Mouse (Mus musculus) cerebellum, adult 11 months (tissue): ENCODE measurements around the gene Pgm1.

Experiments used
- DNase-seq: peaks from one replicate; pipeline ENCODE4 v3.0.0; 2022

Gene Pgm1

GRCm38 (mm10) chr4:99958084-99958815 lies 29.0 kb downstream of the Pgm1 start:
- no peak for DNase-seq

GRCm38 (mm10) chr4:99959308-99959707 lies 30.1 kb downstream of the Pgm1 start:
- no peak for DNase-seq

DNA sequence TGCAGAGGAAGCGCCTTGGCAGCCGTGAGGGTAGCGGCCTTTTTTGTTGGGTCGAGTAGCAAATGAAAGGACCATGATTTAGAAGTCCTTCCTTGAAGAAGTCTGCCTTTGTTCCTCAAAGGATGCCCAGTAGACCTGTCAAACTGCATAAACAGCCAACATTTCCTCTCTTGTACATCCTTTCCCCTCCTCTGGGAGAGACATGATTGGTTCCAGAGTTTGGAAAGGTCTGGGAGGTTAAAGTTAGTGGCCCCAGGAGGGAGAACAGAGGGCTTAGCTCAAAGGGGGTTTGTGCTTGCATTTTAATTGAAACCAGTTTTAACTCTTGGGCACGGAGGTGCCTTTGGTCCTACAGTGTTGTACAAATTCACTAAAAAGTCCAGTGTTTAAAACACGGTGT lies 37.3 kb downstream of the Pgm1 start:
- no peak for DNase-seq

GRCm38 (mm10) chr4:99969328-99969727 lies 40.1 kb downstream of the Pgm1 start:
- DNase-seq, result no peak

DNA sequence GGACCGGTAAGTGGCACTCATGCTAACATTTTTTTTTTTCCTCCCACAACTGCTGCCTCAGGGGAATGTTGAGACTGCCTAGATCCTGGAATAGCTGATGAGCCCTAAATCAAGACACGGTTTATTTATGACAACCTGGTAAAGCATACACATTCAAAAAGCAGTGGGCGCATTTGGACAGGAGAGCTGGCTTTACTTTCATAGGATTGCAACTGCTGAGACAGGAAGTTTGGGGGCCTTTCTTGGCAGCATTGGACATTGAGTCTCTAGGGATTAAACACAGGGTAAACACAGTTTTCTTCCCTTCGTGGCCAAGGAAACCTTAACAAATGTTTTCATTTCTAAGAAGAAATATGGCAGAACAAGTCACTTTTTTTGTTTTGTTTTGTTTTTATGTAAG lies 40.9 kb downstream of the Pgm1 start:
- DNase-seq, result no peak

GRCm38 (mm10) chr4:99972886-99973285 lies 43.7 kb downstream of the Pgm1 start:
- no peak for DNase-seq

GRCm38 (mm10) chr4:99973931-99974330 lies 44.7 kb downstream of the Pgm1 start:
- DNase-seq, result peak; percentile 3

DNA sequence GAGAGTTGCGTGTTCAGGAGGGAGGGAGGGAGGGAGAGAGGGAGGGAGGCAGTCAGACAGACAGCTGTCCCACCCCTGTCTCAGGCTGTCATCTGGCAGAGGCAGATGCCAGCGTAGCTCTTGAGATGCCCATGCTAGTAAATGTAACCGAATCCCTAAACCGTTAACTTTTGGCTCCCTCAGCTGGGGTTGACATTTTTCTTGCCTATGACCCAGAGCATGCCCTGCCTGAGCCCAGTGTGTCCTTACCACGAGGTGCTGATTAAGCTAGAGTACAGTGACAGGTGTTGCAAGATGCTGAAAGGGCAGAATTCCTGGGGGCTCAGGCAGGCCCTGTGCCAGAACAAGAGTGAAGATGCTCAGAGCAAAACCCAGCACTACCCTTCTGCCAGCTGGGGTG lies 45.2 kb downstream of the Pgm1 start:
- DNase-seq, result no peak

DNA sequence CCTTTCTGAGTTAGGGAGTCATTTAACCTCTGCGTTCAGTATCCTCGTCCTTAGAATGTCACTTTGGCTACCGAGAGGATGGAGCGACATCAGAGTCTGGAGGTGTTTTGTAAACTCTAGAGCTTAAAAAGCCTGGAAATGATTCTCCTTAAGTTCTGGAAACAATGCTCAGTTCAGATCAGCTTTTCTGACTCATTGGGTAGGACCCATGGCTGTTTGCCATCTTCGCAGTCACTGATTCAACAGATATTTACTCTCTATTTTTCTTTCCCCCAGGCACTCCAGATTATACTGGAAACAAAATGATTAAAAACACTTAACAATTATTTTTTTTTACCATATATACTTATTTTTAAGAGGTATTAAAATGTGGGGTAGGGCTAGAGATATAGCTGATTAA lies 50.1 kb downstream of the Pgm1 start:
- DNase-seq, result no peak

DNA sequence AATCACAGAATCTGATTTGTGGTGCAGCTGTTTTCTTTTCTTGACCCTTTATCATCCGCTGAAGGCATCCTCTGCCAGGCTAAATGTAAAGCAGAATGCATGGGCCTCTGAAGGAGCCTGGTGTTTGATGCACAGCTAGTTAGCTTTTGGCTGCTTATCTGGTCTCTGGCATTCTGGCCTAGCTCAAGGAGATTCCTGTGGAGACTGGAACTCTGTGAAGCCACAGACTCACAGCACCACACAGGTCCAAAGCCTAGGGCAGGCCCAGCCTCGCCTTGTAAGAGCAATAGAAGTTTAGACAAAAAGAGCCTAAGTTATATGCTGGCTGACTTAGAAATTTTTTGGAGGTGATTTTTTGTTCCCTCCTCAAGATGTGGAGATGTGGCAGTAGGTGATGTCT lies 52.0 kb downstream of the Pgm1 start:
- DNase-seq, result no peak

- DNase-seq, result no peak
These were observed 54.6 kb downstream of the Pgm1 start for GRCm38 (mm10) chr4:99983652-99984368.

GRCm38 (mm10) chr4:99984369-99984752 lies 55.1 kb downstream of the Pgm1 start:
- DNase-seq, result no peak

GRCm38 (mm10) chr4:99985086-99985485 lies 55.9 kb downstream of the Pgm1 start:
- no peak for DNase-seq

GRCm38 (mm10) chr4:99985631-99986030 lies 56.4 kb downstream of the Pgm1 start:
- DNase-seq, result no peak

DNA sequence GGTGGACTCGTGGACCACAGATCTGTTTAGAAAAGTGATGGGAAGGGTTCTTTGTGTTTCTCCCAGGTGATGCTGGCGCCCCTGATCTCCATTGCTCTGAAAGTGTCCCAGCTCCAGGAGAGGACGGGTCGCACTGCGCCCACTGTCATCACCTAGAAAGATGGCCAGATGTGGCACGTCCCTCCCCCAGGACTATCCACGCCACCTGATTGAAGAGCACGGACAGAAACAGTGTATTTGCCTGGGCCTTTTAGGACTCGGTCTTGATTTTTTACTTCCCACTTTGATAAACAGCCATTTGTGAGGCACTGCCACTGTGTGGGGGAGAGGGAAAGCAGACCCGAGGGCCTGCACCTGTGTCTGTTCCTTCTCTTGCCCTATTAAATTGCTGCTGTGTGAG lies 57.4 kb downstream of the Pgm1 start:
- DNase-seq, result no peak

GRCm38 (mm10) chr4:99988771-99989170 lies 59.6 kb downstream of the Pgm1 start:
- no peak for DNase-seq

DNA sequence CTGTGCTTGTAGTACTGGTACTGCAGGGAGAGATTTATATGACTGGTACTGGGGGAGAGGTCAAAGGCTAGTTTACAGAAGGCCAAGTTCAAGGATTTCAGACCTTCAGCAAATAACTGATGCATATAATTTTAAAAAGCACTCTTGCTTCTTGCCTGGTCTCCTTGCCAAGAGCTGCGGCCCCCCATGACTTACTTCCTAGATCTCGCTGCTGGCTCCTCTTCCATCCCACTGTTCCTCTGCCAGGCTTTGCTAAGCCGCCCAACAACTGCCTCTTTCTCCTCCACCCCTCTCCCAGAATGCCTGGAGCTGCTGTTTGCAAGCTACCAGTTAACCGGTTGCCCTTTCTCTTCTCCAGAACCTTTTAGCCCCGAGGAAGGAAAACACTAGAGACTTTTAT lies 71.8 kb downstream of the Pgm1 start:
- DNase-seq, result no peak

DNA sequence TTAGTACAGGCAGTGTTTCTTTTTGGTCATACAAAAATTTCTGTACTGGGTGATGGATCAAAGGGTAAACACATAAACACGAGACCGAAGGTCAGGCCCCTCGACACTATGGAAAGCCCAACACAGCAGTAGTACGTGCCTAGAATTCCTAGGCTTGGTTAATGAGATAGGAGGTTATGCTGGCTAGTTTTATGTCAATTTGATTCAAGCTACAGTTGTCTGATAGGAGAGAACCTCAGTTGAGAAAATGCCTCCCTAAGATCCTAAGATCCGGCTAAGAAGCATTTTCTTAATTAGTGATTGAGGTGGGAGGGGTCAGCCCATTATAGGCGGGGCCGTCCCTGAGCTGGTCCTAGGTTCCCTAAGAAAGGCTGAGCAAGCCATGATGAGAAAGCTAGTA lies 72.6 kb downstream of the Pgm1 start:
- DNase-seq, result no peak

DNA sequence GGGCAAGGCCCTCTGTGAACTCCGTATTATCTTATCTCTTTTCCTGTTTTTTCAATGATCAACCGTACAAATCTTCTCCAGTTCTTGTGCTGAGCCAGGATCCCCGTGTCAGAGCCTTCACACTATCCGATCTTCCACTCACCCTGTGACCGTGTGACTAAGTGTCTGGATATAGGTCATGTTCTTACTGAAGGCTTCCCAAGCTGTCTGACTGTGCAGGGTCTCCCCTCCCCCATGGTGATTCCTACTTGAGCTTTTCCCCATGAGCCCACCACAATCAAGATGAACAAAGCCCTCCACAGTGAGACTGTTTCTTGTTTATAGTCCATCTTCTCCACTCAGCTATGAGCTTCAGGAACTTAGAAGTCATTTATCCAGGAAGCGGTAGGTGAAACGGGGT lies 78.5 kb downstream of the Pgm1 start:
- no peak for DNase-seq

- peak; percentile 32 for DNase-seq
These were observed 79.3 kb downstream of the Pgm1 start for GRCm38 (mm10) chr4:100008371-100009090.

- DNase-seq, result no peak
These were observed 80.0 kb downstream of the Pgm1 start for GRCm38 (mm10) chr4:100009211-100009678.

GRCm38 (mm10) chr4:100010916-100011315 lies 81.7 kb downstream of the Pgm1 start:
- no peak for DNase-seq

DNA sequence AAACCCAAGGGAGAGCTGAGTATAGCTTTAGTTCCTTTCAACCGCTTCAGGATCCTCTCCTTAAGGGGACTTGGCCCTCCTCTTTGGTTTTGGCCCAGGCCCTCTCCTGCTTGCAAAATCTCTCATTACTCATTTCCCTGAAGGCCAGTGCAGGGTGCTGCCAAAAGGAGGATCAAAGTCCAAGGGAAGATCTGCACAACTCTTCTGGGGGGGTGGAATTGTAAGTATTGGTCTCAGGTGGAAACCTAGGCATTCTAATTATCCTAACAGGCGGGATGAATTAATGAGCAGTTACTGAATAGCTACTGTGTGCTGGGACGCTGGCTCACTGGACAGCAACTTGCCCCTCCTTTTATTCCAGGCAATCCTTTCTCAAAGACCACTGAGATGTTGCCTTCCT lies 82.3 kb downstream of the Pgm1 start:
- no peak for DNase-seq
